39 mouse cellular contexts compared by ENCODE assay signal in the genomic region with DNA sequence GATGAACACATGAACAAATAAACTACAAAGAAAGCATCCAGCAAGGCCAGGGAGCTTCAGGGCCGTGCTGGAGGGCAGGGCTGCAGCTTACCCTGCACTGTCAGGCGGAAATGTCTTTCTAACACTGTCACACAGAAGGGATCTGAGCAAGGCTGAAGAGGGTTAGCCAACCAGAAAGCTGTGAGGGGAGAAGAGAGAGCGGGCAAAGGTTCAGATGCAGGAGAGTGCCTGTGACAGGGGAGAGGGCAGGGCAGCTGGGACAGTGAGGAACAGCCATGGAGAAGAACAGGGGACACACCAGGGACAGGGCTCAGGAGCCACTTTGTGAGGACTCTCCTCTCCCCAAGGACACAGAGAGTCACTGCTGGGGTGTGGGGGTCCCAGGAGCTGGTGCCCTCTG. TPM values are rescaled to one million over a fixed set of nuclear protein-coding genes. Genes with fewer than 3 reads are reported as not detected.
"Had no signal": no experiment of that assay in that cellular context is flagged by ENCODE, and none has a peak within 500 bp of the region (broad histone marks: within the 10 kb centered on the region; RNA-seq: fewer than 3 reads in every experiment).

No protein-coding gene starts in this region.

RNA-seq across cellular contexts. Expression of a gene that starts 20.6 kb away (rescaled TPM):
- total RNA-seq: left cerebral cortex, adult 8-10 months; left cerebral cortex, postnatal 10 days; left cerebral cortex, postnatal 14 days; left cerebral cortex, postnatal 25 days; left cerebral cortex, postnatal 36 days; left cerebral cortex, postnatal 4 days; liver, adult 2 months; megakaryocyte progenitor cell, adult 5-6 weeks; megakaryocyte, adult 5-6 weeks; megakaryocyte-erythroid progenitor cell, adult 5-6 weeks; midbrain, postnatal 0 days; monocyte, adult 5-6 weeks had no signal
- polyA plus RNA-seq: limb, embryonic 10.5 days; limb, embryonic 11.5 days; limb, embryonic 12.5 days; limb, embryonic 14.5 days; limb, embryonic 15.5 days; liver, adult 2 months; liver, embryonic 11.5 days; liver, embryonic 12.5 days; liver, embryonic 13.5 days; liver, embryonic 14.5 days; liver, embryonic 15.5 days; liver, embryonic 16.5 days; liver, postnatal 0 days; lung, adult 2 months; lung, embryonic 14.5 days; lung, embryonic 15.5 days; lung, embryonic 16.5 days; lung, postnatal 0 days; macrophage; midbrain, embryonic 10.5 days; midbrain, embryonic 12.5 days; midbrain, embryonic 14.5 days; midbrain, embryonic 15.5 days; midbrain, embryonic 16.5 days; midbrain, postnatal 0 days; myocyte; neural tube, embryonic 11.5 days; neural tube, embryonic 12.5 days had no signal

RNA-seq across cellular contexts. Expression of a gene that starts 57.2 kb away (rescaled TPM):
- total RNA-seq: left cerebral cortex, adult 8-10 months; left cerebral cortex, postnatal 10 days; left cerebral cortex, postnatal 14 days; left cerebral cortex, postnatal 25 days; left cerebral cortex, postnatal 36 days; megakaryocyte progenitor cell, adult 5-6 weeks; megakaryocyte, adult 5-6 weeks; megakaryocyte-erythroid progenitor cell, adult 5-6 weeks; midbrain, postnatal 0 days had no signal
- polyA plus RNA-seq: limb, embryonic 10.5 days; limb, embryonic 12.5 days; limb, embryonic 13.5 days; lung, adult 2 months; lung, embryonic 14.5 days; lung, embryonic 15.5 days; lung, embryonic 16.5 days; macrophage; midbrain, embryonic 12.5 days; midbrain, embryonic 16.5 days; midbrain, postnatal 0 days; myocyte; neural tube, embryonic 11.5 days; neural tube, embryonic 12.5 days had no signal
